Mouse (Mus musculus): ENCODE results near the gene Cd247. TPM values are rescaled to one million over a fixed set of nuclear protein-coding genes. Genes with fewer than 3 reads are reported as not detected.
A peak's percentile ranks its signal among the peaks of the same experiment; 100 is the strongest.

The Cd247 gene
- total RNA-seq, 1 experiment from 2014 or later, result 43.0 TPM

- ATAC-seq (replicated peaks; ENCODE audit: insufficient number of reproducible peaks, low FRiP score, low TSS enrichment, poor library complexity, severe bottlenecking), result no peak
Measured at GRCm38 (mm10) chr1:165844956-165845355, 56.5 kb downstream of the Cd247 start.

GRCm38 (mm10) chr1:165845366-165845765 lies 56.9 kb downstream of the Cd247 start:
- 0 out of 2 replicates have a peak, but pooled peaks have one; percentile 6 for ATAC-seq (replicated peaks; ENCODE audit: insufficient number of reproducible peaks, low FRiP score, low TSS enrichment, poor library complexity, severe bottlenecking)

- ATAC-seq (replicated peaks; ENCODE audit: insufficient number of reproducible peaks, low FRiP score, low TSS enrichment, poor library complexity, severe bottlenecking), result no peak
Measured at GRCm38 (mm10) chr1:165848417-165848816, 59.9 kb downstream of the Cd247 start.

GRCm38 (mm10) chr1:165848881-165849280 lies 60.4 kb downstream of the Cd247 start:
- ATAC-seq (replicated peaks; ENCODE audit: insufficient number of reproducible peaks, low FRiP score, low TSS enrichment, poor library complexity, severe bottlenecking), result no peak; the same call in 1 of the 2 replicates

- ATAC-seq (replicated peaks; ENCODE audit: insufficient number of reproducible peaks, low FRiP score, low TSS enrichment, poor library complexity, severe bottlenecking), result no peak
Measured at GRCm38 (mm10) chr1:165849458-165850445, 61.3 kb downstream of the Cd247 start.

- ATAC-seq (replicated peaks; ENCODE audit: insufficient number of reproducible peaks, low FRiP score, low TSS enrichment, poor library complexity, severe bottlenecking), result no peak
Measured at GRCm38 (mm10) chr1:165852131-165852530, 63.6 kb downstream of the Cd247 start.

- ATAC-seq (replicated peaks; ENCODE audit: insufficient number of reproducible peaks, low FRiP score, low TSS enrichment, poor library complexity, severe bottlenecking), result no peak
Measured at GRCm38 (mm10) chr1:165853131-165853721, 64.7 kb downstream of the Cd247 start.

- no peak; the same call in 1 of the 2 replicates for ATAC-seq (replicated peaks; ENCODE audit: insufficient number of reproducible peaks, low FRiP score, low TSS enrichment, poor library complexity, severe bottlenecking)
Measured at GRCm38 (mm10) chr1:165853729-165854420, 65.4 kb downstream of the Cd247 start.

GRCm38 (mm10) chr1:165855759-165856545 lies 67.5 kb downstream of the Cd247 start:
- no peak for ATAC-seq (replicated peaks; ENCODE audit: insufficient number of reproducible peaks, low FRiP score, low TSS enrichment, poor library complexity, severe bottlenecking)

- ATAC-seq (replicated peaks; ENCODE audit: insufficient number of reproducible peaks, low FRiP score, low TSS enrichment, poor library complexity, severe bottlenecking), result no peak
Measured at GRCm38 (mm10) chr1:165857279-165857678, 68.8 kb downstream of the Cd247 start.

GRCm38 (mm10) chr1:165858356-165858755 lies 69.9 kb downstream of the Cd247 start:
- no peak for ATAC-seq (replicated peaks; ENCODE audit: insufficient number of reproducible peaks, low FRiP score, low TSS enrichment, poor library complexity, severe bottlenecking)

- no peak for ATAC-seq (replicated peaks; ENCODE audit: insufficient number of reproducible peaks, low FRiP score, low TSS enrichment, poor library complexity, severe bottlenecking)
Measured at GRCm38 (mm10) chr1:165860373-165861234, 72.1 kb downstream of the Cd247 start.

- no peak for ATAC-seq (replicated peaks; ENCODE audit: insufficient number of reproducible peaks, low FRiP score, low TSS enrichment, poor library complexity, severe bottlenecking)
Measured at GRCm38 (mm10) chr1:165861235-165861609, 72.7 kb downstream of the Cd247 start.

- no peak for ATAC-seq (replicated peaks; ENCODE audit: insufficient number of reproducible peaks, low FRiP score, low TSS enrichment, poor library complexity, severe bottlenecking)
Measured at GRCm38 (mm10) chr1:165862059-165862458, 73.6 kb downstream of the Cd247 start.

- no peak for ATAC-seq (replicated peaks; ENCODE audit: insufficient number of reproducible peaks, low FRiP score, low TSS enrichment, poor library complexity, severe bottlenecking)
Measured at GRCm38 (mm10) chr1:165864864-165865795, 76.6 kb downstream of the Cd247 start.

- ATAC-seq (replicated peaks; ENCODE audit: insufficient number of reproducible peaks, low FRiP score, low TSS enrichment, poor library complexity, severe bottlenecking), result no peak
Measured at GRCm38 (mm10) chr1:165866630-165867280, 78.3 kb downstream of the Cd247 start.
